Mouse (Mus musculus): ENCODE measurements around the gene Ermn. TPM values are rescaled to one million over a fixed set of nuclear protein-coding genes. Genes with fewer than 3 reads are reported as not detected.

Gene Ermn
- 10 to 100 TPM; 15.0 to 16.0 TPM for total RNA-seq (2021)
- long read RNA-seq, experiment 1, transcript Ermn-201 (3 exons, 3,635 nt), result major isoform, 33 of 34 reads
- long read RNA-seq, experiment 1, partial matches to known transcripts, result 0 of 34 reads
- long read RNA-seq, experiment 1, other reads (novel, unspliced or antisense), result 1 of 34 reads
- long read RNA-seq, experiment 2, transcript Ermn-201 (3 exons, 3,635 nt), result major isoform, 21 of 22 reads
- long read RNA-seq, experiment 2, partial matches to known transcripts, result 0 of 22 reads
- long read RNA-seq, experiment 2, other reads (novel, unspliced or antisense), result 1 of 22 reads

DNA sequence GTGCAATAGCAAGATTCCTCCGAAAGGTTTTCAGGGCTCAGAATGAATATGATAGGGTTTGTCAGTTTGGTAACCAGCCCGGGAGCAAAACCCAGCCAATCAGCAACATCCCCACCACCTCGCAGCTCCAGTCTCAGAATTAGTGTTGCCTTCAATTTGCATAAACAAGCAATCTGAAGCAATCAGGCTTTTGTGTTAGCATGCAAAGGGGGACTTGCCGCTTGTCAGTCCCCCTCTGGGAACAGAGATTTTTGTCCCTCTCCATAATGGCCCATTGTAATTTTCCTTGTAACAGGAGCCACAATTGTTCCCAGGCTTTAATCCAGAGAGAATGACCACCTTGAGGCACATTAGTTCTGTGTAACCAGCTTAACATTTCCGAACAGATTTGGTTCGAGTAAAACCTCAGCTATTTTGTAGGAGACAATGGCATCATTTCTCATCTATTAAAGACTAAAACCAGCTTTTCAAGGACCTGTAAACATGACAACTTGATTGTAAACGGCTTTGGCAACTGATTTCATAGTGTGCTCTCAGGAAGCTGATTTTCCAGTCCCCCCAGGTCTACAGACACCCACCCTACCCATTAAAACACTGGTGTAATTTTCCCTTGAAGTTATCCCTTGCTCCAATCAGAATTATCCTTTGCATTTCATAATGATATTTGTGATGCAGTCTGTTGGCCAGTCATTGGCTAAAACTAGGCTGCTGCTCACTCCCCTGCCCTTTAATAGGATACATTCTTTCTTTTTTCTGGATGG is at the start of gene Ermn:
Ermn (minus strand) TSS at position 44 of the 761 bp plus-strand sequence.
- intact Hi-C loops (cut with DNase I), result no loop called here
- Histone ChIP-seq H3K4me3 (peak within 1 kb of the TSS; percentile 5; the same call in 1 of the 2 replicates), H3K27ac (no peak within 1 kb of the TSS)
- no peak for DNase-seq (ENCODE audit: extremely low spot score in 1 of 2, low spot score in 2 of 2)
- TF ChIP-seq CTCF (IDR thresholded peaks at IDR 0.05), result no peak

DNA sequence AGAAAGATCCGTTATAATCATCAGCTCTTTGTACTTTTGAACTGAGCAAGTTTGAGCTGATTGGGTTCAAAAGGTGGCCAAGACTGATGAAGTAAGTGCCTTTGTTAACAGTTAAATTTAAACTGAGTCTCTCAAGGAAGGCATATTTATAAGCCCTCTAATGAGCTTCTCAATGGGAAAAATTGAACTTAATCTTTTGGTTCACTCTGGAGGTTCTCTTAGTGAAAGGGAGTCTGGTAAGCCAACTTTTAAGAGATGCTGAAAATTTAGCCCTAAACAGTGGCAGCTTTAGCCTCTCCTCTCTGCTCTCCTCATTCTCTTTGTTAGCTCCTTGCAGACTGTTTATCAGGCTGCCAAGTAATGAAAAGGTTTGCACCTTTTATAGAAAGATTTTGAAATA is 42.2 kb upstream of the Ermn start:
- no peak overlapping the region for H3K4me3 ChIP-seq

DNA sequence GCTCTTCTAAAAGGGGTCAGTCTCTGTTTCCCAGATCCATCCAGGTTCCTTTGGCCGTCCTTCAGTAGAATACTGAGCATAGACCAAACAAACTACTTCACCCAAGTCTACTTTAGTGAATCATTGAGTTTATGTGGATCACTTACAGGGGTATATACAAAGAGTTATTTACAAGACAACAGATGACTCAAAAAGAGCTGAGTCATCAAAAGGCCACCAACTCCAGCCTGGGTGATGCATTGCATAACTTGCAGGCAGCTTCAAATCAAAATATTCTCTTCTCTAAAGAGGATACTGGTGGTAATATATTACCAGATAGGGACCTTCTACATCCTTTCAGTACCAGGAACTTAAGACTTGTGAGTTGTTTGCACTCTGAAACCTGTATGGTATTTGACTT is 33.8 kb upstream of the Ermn start:
- no peak for TF ChIP-seq CTCF (IDR thresholded peaks at IDR 0.05)
- DNase-seq (ENCODE audit: extremely low spot score in 1 of 2, low spot score in 2 of 2), result no peak
- intact Hi-C loops (cut with DNase I), result no loop called here
- Histone ChIP-seq H3K4me3 (no peak overlapping the region), H3K27ac (no peak overlapping the region)

More for the DNA sequence above, 42.2 kb upstream of the Ermn start:
- intact Hi-C loops (cut with DNase I), result no loop called here
- no peak overlapping the region for H3K27ac ChIP-seq
- no peak for DNase-seq (ENCODE audit: extremely low spot score in 1 of 2, low spot score in 2 of 2)
- no peak for TF ChIP-seq CTCF (IDR thresholded peaks at IDR 0.05)

DNA sequence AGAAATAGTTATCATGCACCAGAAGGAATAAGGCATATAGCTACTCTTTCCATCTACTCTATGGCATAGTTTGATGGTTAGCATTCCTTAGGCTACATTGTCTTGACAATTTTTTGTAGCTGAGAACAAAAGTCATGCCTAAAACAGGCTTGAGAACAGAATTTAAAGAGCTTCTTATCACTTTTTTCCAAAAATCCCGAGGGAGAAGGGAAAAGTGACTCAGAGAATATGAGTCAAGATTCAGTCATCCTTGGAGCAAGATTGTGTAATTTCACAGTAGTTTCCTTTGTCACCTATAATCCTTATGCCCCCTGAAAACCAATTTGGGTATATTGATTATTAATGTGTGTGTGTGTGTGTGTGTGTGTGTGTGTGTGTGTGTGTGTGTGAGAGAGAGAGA is 27.2 kb upstream of the Ermn start:
- no peak for DNase-seq (ENCODE audit: extremely low spot score in 1 of 2, low spot score in 2 of 2)
- TF ChIP-seq CTCF (IDR thresholded peaks at IDR 0.05), result no peak
- intact Hi-C loops (cut with DNase I), result no loop called here
- Histone ChIP-seq H3K4me3 (no peak overlapping the region), H3K27ac (no peak overlapping the region)

DNA sequence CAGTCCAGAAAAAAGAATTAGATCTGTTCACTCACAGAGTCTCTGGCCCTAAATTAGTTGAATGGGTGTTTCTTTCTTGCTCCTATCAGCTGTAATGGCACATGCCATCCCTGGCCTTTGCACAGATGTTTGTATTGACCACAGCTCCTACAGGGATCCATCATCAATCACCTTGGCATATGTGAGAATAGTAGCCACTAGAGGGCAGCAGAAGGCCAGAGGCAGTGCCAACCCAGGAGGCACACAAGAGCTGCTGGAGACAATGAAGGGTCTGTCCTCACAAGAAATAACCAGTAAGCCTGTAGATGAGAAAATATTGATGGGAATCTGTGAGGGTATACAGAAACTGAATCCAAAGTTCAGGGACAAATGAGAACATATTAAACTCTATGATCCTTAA is 2.7 kb upstream of the Ermn start:
- DNase-seq (ENCODE audit: extremely low spot score in 1 of 2, low spot score in 2 of 2), result peak; percentile 32 to 59
- intact Hi-C loops (cut with DNase I), result loop anchor here (2.0 to 5.0 kb wide), 4 partner anchors 143 to 612 kb away; no protein-coding TSS in a partner anchor
- Histone ChIP-seq H3K4me3 (no peak overlapping the region), H3K27ac (no peak overlapping the region)
- peak; percentile 90 for TF ChIP-seq CTCF (IDR thresholded peaks at IDR 0.05)

DNA sequence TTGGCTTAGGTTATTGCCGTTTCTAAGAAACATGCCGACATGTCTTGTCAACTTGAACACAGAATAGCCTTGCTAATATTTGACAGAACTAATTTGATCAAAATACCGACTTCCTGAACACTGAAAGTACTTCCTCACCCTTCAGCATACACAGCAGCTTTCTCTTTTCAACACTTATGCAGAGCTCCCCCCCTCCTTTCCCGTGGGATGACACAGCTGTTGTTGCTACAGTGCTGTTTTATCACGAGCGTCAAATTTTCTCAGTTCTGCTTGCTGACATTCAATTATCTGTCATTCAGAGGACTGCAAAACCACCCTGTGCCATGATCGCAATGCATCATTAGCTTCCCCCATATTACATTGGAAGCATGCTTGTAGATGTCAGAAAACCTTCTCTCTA is 10.8 kb downstream of the Ermn start:
- Histone ChIP-seq H3K27ac (no peak overlapping the region), H3K4me3 (no peak overlapping the region)
- intact Hi-C loops (cut with DNase I), result no loop called here
- no peak for TF ChIP-seq CTCF (IDR thresholded peaks at IDR 0.05)
- DNase-seq (ENCODE audit: extremely low spot score in 1 of 2, low spot score in 2 of 2), result peak; percentile 12 to 32

DNA sequence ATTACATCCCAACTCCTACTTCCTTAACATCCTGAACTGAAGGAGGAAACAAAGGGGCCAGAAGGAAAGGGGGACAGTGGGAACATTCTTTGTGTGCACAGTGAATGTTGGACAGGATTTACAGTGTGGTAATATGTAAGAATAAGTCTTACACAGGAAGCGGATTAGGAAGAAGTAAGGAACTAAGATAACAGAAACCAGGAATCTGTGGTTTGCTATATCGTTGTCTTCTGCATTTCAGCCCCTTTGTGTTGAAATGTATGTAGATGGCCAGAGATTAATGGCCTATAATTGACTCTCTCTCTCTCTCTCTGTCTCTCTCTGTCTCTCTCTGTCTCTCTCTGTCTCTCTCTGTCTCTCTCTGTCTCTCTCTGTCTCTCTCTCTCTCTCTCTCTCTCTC is 15.7 kb downstream of the Ermn start:
- Histone ChIP-seq H3K4me3 (no peak overlapping the region), H3K27ac (no peak overlapping the region)
- intact Hi-C loops (cut with DNase I), result no loop called here
- TF ChIP-seq CTCF (IDR thresholded peaks at IDR 0.05), result no peak
- DNase-seq (ENCODE audit: extremely low spot score in 1 of 2, low spot score in 2 of 2), result no peak

DNA sequence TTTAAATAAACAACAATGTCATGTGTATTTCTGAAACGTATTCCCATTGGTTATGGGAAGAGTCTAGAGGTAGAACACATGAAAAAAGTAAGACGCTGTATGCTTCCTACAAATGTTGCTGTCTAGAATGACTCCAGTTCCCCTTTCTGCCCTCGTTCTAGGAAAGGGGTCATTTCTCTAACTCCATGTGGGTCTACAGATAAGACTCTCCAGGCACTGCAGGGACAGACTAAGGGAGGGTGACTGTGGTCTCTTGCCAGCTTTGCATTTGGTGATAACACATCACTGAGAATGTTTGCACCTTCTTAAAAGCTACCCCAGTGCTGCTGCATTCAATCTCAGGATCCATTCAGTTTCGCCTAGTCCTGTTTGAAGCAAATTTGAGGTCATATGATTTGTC is 17.0 kb downstream of the Ermn start:
- intact Hi-C loops (cut with DNase I), result no loop called here
- Histone ChIP-seq H3K27ac (no peak overlapping the region), H3K4me3 (no peak overlapping the region)
- DNase-seq (ENCODE audit: extremely low spot score in 1 of 2, low spot score in 2 of 2), result no peak
- TF ChIP-seq CTCF (IDR thresholded peaks at IDR 0.05), result no peak

DNA sequence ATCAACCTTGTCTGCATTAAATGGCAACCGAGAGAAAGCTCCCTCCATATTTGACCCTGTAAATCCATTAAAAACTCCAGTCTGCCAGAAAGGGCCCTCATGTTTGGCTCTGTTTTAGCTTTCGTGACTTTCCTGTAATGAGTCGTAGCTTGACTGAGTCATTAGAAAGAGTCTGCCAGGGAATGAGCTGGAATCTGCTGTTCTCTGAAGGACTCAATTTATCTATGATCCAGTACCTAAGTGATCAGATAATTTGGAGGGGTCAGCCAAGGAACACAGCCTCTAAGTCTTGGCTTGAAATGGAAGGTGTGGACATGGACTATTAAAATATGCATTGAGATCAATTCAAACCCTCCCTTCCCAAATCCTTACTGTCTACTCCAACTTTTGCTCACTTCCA is 21.2 kb downstream of the Ermn start:
- Histone ChIP-seq H3K27ac (no peak overlapping the region), H3K4me3 (no peak overlapping the region)
- intact Hi-C loops (cut with DNase I), result no loop called here
- DNase-seq (ENCODE audit: extremely low spot score in 1 of 2, low spot score in 2 of 2), result no peak
- no peak for TF ChIP-seq CTCF (IDR thresholded peaks at IDR 0.05)

DNA sequence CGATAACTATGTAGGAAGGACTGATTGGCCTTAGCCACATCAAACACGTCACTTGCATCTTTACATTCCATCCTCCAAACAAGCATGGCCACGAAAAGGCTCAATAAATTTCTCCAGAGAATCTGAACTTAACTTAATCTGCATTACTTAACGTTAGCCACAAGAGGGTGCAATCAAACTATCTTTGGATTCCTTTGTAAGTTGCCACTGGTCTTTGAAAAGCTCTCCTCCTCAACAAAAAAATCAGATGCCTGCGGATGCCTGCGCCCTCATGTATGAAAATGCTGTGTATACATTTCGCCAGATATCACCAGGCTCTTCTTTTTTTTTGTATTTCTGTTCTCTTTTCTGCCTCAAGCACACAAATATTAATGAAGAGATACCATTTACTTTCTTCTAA is 23.3 kb downstream of the Ermn start:
- intact Hi-C loops (cut with DNase I), result loop anchor here (1.0 to 10.0 kb wide), 4 partner anchors 163 to 639 kb away; no protein-coding TSS in a partner anchor
- no peak overlapping the region for H3K4me3 ChIP-seq
- TF ChIP-seq CTCF (IDR thresholded peaks at IDR 0.05), result peak; percentile 71
- DNase-seq (ENCODE audit: extremely low spot score in 1 of 2, low spot score in 2 of 2), result no peak
- no peak overlapping the region for H3K27ac ChIP-seq

DNA sequence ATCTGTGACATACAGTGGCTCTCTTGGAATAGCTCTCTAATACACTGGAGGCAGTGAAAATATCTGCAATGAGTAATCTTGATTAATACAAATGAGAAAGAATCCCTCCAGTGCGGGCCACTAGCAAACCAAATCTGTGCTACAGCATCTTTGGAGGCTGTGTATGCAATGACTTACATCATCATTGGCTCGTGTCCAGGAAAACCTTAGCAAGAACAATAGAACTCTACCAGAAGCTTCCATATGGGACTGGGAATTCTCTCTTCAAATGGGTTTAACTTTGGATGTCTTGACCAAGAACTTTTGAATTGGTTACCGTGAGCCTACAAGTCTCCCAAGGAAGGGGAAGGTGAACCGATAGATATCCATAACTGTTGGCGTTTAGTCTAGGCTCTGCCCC is 25.9 kb downstream of the Ermn start:
- intact Hi-C loops (cut with DNase I), result loop anchor here (5.0 to 10.0 kb wide), 2 partner anchors 166 to 558 kb away; no protein-coding TSS in a partner anchor
- no peak overlapping the region for H3K4me3 ChIP-seq
- no peak for TF ChIP-seq CTCF (IDR thresholded peaks at IDR 0.05)

DNA sequence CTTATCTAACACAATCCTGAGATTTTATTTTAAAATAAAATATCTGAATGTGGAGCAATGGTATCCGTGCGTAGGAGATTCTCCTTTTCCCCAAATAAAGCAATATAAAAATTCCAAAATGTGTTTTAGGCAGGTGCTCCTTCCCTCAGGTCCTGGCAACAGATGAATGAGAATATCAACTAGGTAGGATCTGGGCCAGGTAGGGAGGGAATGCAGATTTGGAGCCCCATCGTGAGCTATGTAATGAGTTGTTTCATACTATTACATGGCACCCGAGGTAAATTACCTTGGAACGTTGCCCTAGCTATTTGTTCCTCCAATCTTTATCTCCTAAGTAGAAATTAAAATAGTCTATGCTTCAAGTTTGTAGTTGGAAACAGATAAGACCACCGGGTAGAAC is 29.1 kb downstream of the Ermn start:
- no peak overlapping the region for H3K4me3 ChIP-seq
- no peak overlapping the region for H3K27ac ChIP-seq
- DNase-seq (ENCODE audit: extremely low spot score in 1 of 2, low spot score in 2 of 2), result no peak
- intact Hi-C loops (cut with DNase I), result loop anchor here (10.0 kb wide), 1 partner anchor 561 kb away; no protein-coding TSS in a partner anchor
- no peak for TF ChIP-seq CTCF (IDR thresholded peaks at IDR 0.05)

More for the DNA sequence above, 25.9 kb downstream of the Ermn start:
- no peak for DNase-seq (ENCODE audit: extremely low spot score in 1 of 2, low spot score in 2 of 2)
- H3K27ac ChIP-seq, result no peak overlapping the region

All from left cerebral cortex, adult 2 months (tissue).